Mouse (Mus musculus): Measurements from ENCODE around the gene Slc5a9. TPM values are rescaled to one million over a fixed set of nuclear protein-coding genes. Genes with fewer than 3 reads are reported as not detected.

The Slc5a9 gene
- not detected for polyA plus RNA-seq (2015; fragmentation: Illumina TruSeq; extraction: RNeasy Lipid Tissue Mini Kit (QIAGEN cat#74804); ENCODE audit: insufficient read depth, low read depth, low replicate concordance)

DNA sequence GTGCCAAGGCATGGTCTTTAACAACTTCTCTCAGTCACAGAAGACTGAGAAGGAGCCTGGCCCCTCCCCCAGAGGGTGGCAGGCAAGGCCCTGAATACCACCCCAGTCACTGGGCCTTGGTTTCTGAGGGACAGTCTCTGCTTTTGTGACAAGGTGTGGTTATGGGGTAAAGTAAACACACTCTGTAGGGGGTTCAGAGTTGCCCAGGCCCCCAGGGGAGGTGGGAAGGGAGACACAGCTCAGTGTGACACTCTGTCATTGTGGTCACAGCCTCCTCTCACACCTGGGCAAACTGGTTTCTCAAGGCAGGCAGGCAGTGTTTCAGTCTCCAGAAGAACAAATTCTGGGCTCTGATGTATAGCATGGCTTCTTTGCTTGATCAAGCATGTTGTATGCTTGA lies at the start of gene Slc5a9:
Gene Slc5a9 (minus strand): TSS at position 144 of the 400 bp plus-strand sequence.

DNA sequence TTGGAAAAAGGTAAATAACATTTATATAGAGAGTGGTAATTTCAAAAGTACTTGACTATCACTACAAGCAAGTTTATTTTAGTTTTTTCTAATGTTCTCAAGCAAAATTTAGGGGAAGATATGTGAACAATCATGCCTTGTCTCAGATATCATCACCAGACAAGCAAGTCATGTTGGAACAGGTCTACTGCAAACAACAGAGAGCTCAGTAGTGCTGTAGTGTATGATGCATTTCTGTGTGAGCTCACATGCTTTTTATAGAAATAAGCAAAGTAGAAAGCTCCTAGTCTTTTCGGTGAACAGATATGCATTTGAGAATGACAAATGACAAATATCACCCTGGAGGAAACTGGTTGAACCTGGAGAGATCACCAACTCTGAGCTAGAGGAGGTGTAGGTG lies 16.4 kb upstream of the Slc5a9 start, which contains the start of gene Skint8:
Gene Skint8 (plus strand): TSS at position 301 of the 400 bp plus-strand sequence.

Other genes with a start within 250 kb of the Slc5a9 start
- gene Spata6, start 182.9 kb downstream of the Slc5a9 start, polyA plus RNA-seq (2015; fragmentation: Illumina TruSeq; extraction: RNeasy Lipid Tissue Mini Kit (QIAGEN cat#74804); ENCODE audit: insufficient read depth, low read depth, low replicate concordance): 3.6 TPM
- gene Skint8, start 16.5 kb upstream of the Slc5a9 start, polyA plus RNA-seq (2015; fragmentation: Illumina TruSeq; extraction: RNeasy Lipid Tissue Mini Kit (QIAGEN cat#74804); ENCODE audit: insufficient read depth, low read depth, low replicate concordance): not detected
- not detected for gene Skint7, start 70.0 kb upstream of the Slc5a9 start, polyA plus RNA-seq (2015; fragmentation: Illumina TruSeq; extraction: RNeasy Lipid Tissue Mini Kit (QIAGEN cat#74804); ENCODE audit: insufficient read depth, low read depth, low replicate concordance)
- not detected for gene Skint1, start 103.4 kb upstream of the Slc5a9 start, polyA plus RNA-seq (2015; fragmentation: Illumina TruSeq; extraction: RNeasy Lipid Tissue Mini Kit (QIAGEN cat#74804); ENCODE audit: insufficient read depth, low read depth, low replicate concordance)
- gene Skint4, start 169.1 kb upstream of the Slc5a9 start, polyA plus RNA-seq (2015; fragmentation: Illumina TruSeq; extraction: RNeasy Lipid Tissue Mini Kit (QIAGEN cat#74804); ENCODE audit: insufficient read depth, low read depth, low replicate concordance): not detected